Mouse (Mus musculus) kidney, postnatal 0 days (tissue): Measurements from ENCODE around the gene Pm20d2. TPM values are rescaled to one million over a fixed set of nuclear protein-coding genes. Genes with fewer than 3 reads are reported as not detected.
A peak's percentile ranks its signal among the peaks of the same experiment; 100 is the strongest.

Experiments used
- ATAC-seq: fragments of 200-750 bp; cut with Nextera tagmentation; replicated peaks from 2 replicates; pipeline ENCODE4 v1.8.0; 2017; ENCODE audit warnings: low read depth, moderate number of reproducible peaks, moderate TSS enrichment, moderate library complexity; ENCODE audit not compliant: low FRiP score
- DNase-seq: peaks from one replicate; pipeline ENCODE4 v3.0.0-alpha.2; 2016; ENCODE audit warnings: low spot score
- H3K27ac ChIP-seq: fragments of 300-500 bp; sonication (generic); 2 replicates; pipeline ENCODE4 v1.5.1; 2014; ENCODE audit warnings: mild to moderate bottlenecking
- H3K27me3 ChIP-seq: fragments of 300-500 bp; sonication (generic); 2 replicates; pipeline ENCODE4 v1.6.1; 2014; ENCODE audit warnings: low read length, mixed read lengths; ENCODE audit not compliant: insufficient read depth
- H3K36me3 ChIP-seq: fragments of 300-500 bp; sonication (generic); 2 replicates; pipeline ENCODE4 v1.6.1; 2014; ENCODE audit warnings: low read length, mixed read lengths; ENCODE audit not compliant: insufficient read depth
- H3K4me1 ChIP-seq: fragments of 300-500 bp; sonication (generic); replicated peaks from 2 replicates; pipeline ENCODE4 v1.6.1; 2014; ENCODE audit warnings: antibody characterized with exemption, low read length, mixed read lengths; ENCODE audit not compliant: insufficient read depth
- H3K4me2 ChIP-seq: fragments of 300-500 bp; sonication (generic); 2 replicates; pipeline ENCODE4 v1.6.1; 2014; ENCODE audit warnings: mild to moderate bottlenecking, low read length, moderate library complexity, mixed read lengths
- H3K4me3 ChIP-seq: fragments of 300-500 bp; sonication (generic); replicated peaks from 2 replicates; pipeline ENCODE4 v1.5.1; 2014; ENCODE audit warnings: low read depth, low read length
- H3K9ac ChIP-seq: fragments of 300-500 bp; sonication (generic); 2 replicates; pipeline ENCODE4 v1.6.1; 2014; ENCODE audit warnings: low read depth, low read length
- H3K9me3 ChIP-seq: fragments of 300-500 bp; sonication (generic); replicated peaks from 2 replicates; pipeline ENCODE4 v1.6.1; 2016; ENCODE audit warnings: low read length, inconsistent platforms, mixed read lengths
- CTCF ChIP-seq: IDR thresholded peaks from 2 replicates; pipeline ENCODE4 v1.5.1; 2016; ENCODE audit warnings: antibody characterized with exemption, low read depth, mild to moderate bottlenecking, moderate library complexity
- WGBS: fragments of 180-500 bp; shearing (Covaris S2); extraction: QIAGEN DNeasy Blood & Tissue Kit; methylation state at CpG from one replicate; pipeline ENCODE4 v1.1.7; 2014; 5-methylcytosine and 5-hydroxymethylcytosine counted together
- polyA plus RNA-seq: library from polyadenylated mRNA; unstranded; fragments of >200 nt; fragmentation: Nextera tagmentation; extraction: Ambion mirVana; gene quantifications from 2 replicates; pipeline ENCODE4 v1.2.1, GENCODE M21; 2015

Gene Pm20d2
- polyA plus RNA-seq, 1 experiment from 2014 or later = 0.87 TPM

GRCm38 (mm10) chr4:33125409-33126084, 64.0 kb downstream of the Pm20d2 start:
- no peak overlapping the region for H3K4me2 ChIP-seq
- no peak for TF ChIP-seq CTCF
- H3K9ac ChIP-seq = no peak overlapping the region
- no peak for DNase-seq
- H3K36me3 ChIP-seq = no peaks in the 10 kb centered on the region
- H3K4me3 ChIP-seq = no peak overlapping the region
- no peaks in the 10 kb centered on the region for H3K9me3 ChIP-seq
- H3K27ac ChIP-seq = no peak overlapping the region
- no peak; the same call in 1 of the 2 replicates for ATAC-seq
- H3K4me1 ChIP-seq = no peaks in the 10 kb centered on the region
- H3K27me3 ChIP-seq = no peaks in the 10 kb centered on the region
- WGBS = 64% methylated on average over 10 of the region's 10 CpGs

GRCm38 (mm10) chr4:33124493-33124892, 65.0 kb downstream of the Pm20d2 start:
- 80% methylated on average over 6 of the region's 6 CpGs for WGBS
- Histone ChIP-seq H3K4me1 (no peaks in the 10 kb centered on the region), H3K27ac (no peak overlapping the region), H3K4me2 (no peak overlapping the region), H3K36me3 (no peaks in the 10 kb centered on the region), H3K9me3 (no peaks in the 10 kb centered on the region), H3K27me3 (no peaks in the 10 kb centered on the region), H3K9ac (no peak overlapping the region), H3K4me3 (no peak overlapping the region)
- ATAC-seq (no peak), DNase-seq (peak; percentile 51)
- peak; percentile 73 for TF ChIP-seq CTCF

Other genes starting within 250 kb of the Pm20d2 start
- 8.5 and 9.2 TPM in 2 replicates for gene Ankrd6, start 238.9 kb downstream of the Pm20d2 start, polyA plus RNA-seq
- gene Rragd, start 206.7 kb downstream of the Pm20d2 start, polyA plus RNA-seq = 24.0 and 26.8 TPM in 2 replicates
- 39.6 and 44.7 TPM in 2 replicates for gene Ube2j1, start 158.3 kb downstream of the Pm20d2 start, polyA plus RNA-seq
- 0.20 TPM in 1 of 2 replicates, not detected in the other for gene Gabrr2, start 126.7 kb downstream of the Pm20d2 start, polyA plus RNA-seq
- gene Gabrr1, start 57.2 kb downstream of the Pm20d2 start, polyA plus RNA-seq = not detected in 2 replicates
- 2.6 TPM in 2 replicates for gene Srsf12, start 19.3 kb upstream of the Pm20d2 start, polyA plus RNA-seq
- 123 and 137 TPM in 2 replicates for gene Pnrc1, start 100.4 kb upstream of the Pm20d2 start, polyA plus RNA-seq
- 14.3 and 17.3 TPM in 2 replicates for gene Rngtt, start 120.6 kb upstream of the Pm20d2 start, polyA plus RNA-seq